Mouse (Mus musculus): Measurements from ENCODE around the gene Kcnc2.
"Not testable (repeated sequence)": the region's sequence is repeated elsewhere in the genome, so short reads cannot be mapped to it uniquely, and the experiment has no call there.

Gene Kcnc2

GRCm38 (mm10) chr10:112270887-112271802, at the start of gene Kcnc2:
TSS of gene Kcnc2 (plus strand) at chr10:112271121.
- peak; percentile 40 for DNase-seq

GRCm38 (mm10) chr10:112227073-112227472, 43.8 kb upstream of the Kcnc2 start:
- DNase-seq = no peak

- not testable (repeated sequence) for DNase-seq
These were observed 41.7 kb upstream of the Kcnc2 start for GRCm38 (mm10) chr10:112229091-112229843.

GRCm38 (mm10) chr10:112232733-112233132, 38.2 kb upstream of the Kcnc2 start:
- DNase-seq = not testable (repeated sequence)

- DNase-seq = not testable (repeated sequence)
These were observed 35.5 kb upstream of the Kcnc2 start for GRCm38 (mm10) chr10:112235396-112235940.

GRCm38 (mm10) chr10:112248273-112248672, 22.6 kb upstream of the Kcnc2 start:
- DNase-seq = peak; percentile 6

GRCm38 (mm10) chr10:112263467-112263866, 7.5 kb upstream of the Kcnc2 start:
- DNase-seq = no peak

GRCm38 (mm10) chr10:112269481-112269880, 1.4 kb upstream of the Kcnc2 start:
- DNase-seq = no peak

- DNase-seq = peak; percentile 50
These were observed 761 bp upstream of the Kcnc2 start for GRCm38 (mm10) chr10:112269939-112270781.

- peak; percentile 57 for DNase-seq
These were observed 863 bp downstream of the Kcnc2 start for GRCm38 (mm10) chr10:112271803-112272165.

GRCm38 (mm10) chr10:112272171-112272570, 1.2 kb downstream of the Kcnc2 start:
- DNase-seq = no peak

GRCm38 (mm10) chr10:112277996-112278395, 7.1 kb downstream of the Kcnc2 start:
- no peak for DNase-seq

- DNase-seq = peak; percentile 62
These were observed 44.2 kb downstream of the Kcnc2 start for GRCm38 (mm10) chr10:112315136-112315535.

GRCm38 (mm10) chr10:112317783-112318182, 46.9 kb downstream of the Kcnc2 start:
- DNase-seq = no peak

- DNase-seq = no peak
These were observed 86.9 kb downstream of the Kcnc2 start for GRCm38 (mm10) chr10:112357669-112358362.

- DNase-seq = no peak
These were observed 87.4 kb downstream of the Kcnc2 start for GRCm38 (mm10) chr10:112358363-112358704.

GRCm38 (mm10) chr10:112360704-112361103, 89.8 kb downstream of the Kcnc2 start:
- no peak for DNase-seq

- DNase-seq = no peak
These were observed 97.4 kb downstream of the Kcnc2 start for GRCm38 (mm10) chr10:112368369-112368768.

- no peak for DNase-seq
These were observed 106.2 kb downstream of the Kcnc2 start for GRCm38 (mm10) chr10:112377163-112377562.

- DNase-seq = no peak
These were observed 107.5 kb downstream of the Kcnc2 start for GRCm38 (mm10) chr10:112378465-112378864.

GRCm38 (mm10) chr10:112380590-112380989, 109.7 kb downstream of the Kcnc2 start:
- DNase-seq = no peak

- peak; percentile 38 for DNase-seq
These were observed 123.6 kb downstream of the Kcnc2 start for GRCm38 (mm10) chr10:112394399-112394970.
